Mouse (Mus musculus): ENCODE data around the gene Manf.
A peak's percentile ranks its signal among the peaks of the same experiment; 100 is the strongest.

DNA sequence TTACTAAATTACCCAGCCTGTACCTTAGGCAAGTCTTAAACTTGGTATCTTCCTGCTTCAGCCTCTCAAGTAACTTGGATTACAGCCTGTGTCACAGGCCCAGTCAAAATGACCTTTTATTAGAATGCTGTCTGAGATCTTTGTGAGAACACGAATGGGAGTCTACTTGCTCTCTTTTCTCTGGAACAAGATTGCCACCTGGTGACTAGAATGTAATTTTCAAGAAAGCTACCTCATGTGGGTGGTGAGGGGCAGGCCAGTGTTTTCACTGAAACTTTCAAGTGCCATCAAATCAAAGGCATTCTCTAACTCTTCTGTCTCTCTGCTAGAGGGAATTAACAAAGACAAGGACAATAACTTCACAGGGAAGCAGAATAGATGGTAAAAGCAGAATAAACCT, 22.0 kb upstream of the Manf start:
- no peak for TF ChIP-seq EP300 (IDR thresholded peaks at IDR 0.05; ENCODE audit: low read depth)
- TF ChIP-seq CTCF (IDR thresholded peaks at IDR 0.05; ENCODE audit: low read depth): peak; percentile 40
